Mouse (Mus musculus) cortical plate, adult 2 months (tissue): Measurements from ENCODE around the gene Wars. TPM values are rescaled to one million over a fixed set of nuclear protein-coding genes. Genes with fewer than 3 reads are reported as not detected.

Source experiments
- H3K27ac ChIP-seq: fragments of 200-500 bp; 2 replicates; pipeline ENCODE4 v1.5.1; 2012; ENCODE audit warnings: low read length, control low read depth, inconsistent platforms; ENCODE audit not compliant: insufficient read depth
- H3K4me1 ChIP-seq: fragments of 200-500 bp; 2 replicates; pipeline ENCODE4 v1.6.1; 2011; ENCODE audit warnings: low read length; ENCODE audit not compliant: control insufficient read depth, insufficient read depth
- H3K4me3 ChIP-seq: fragments of 200-500 bp; 2 replicates; pipeline ENCODE4 v1.5.1; 2011; ENCODE audit warnings: mild to moderate bottlenecking, low read length, control low read depth; ENCODE audit not compliant: insufficient read depth
- CTCF ChIP-seq: fragments of 200-500 bp; IDR thresholded peaks from 2 replicates; pipeline ENCODE4 v1.5.1; 2011; ENCODE audit warnings: mild to moderate bottlenecking, control low read depth, low read length; ENCODE audit not compliant: insufficient read depth; ENCODE audit errors: extremely low read depth
- POLR2A ChIP-seq: fragments of 200-500 bp; IDR thresholded peaks from 2 replicates; pipeline ENCODE4 v1.6.1; 2011; ENCODE audit warnings: mild to moderate bottlenecking, low read length, control low read depth; ENCODE audit not compliant: insufficient read depth; ENCODE audit errors: extremely low read depth
- polyA plus RNA-seq: library from polyadenylated mRNA; depleted of rRNA; stranded (reverse); fragments of >200 nt; gene quantifications from 2 replicates; pipeline ENCODE4 v1.2.3, GENCODE M21; 2012

Gene Wars
- polyA plus RNA-seq, 1 experiment: 103 TPM

DNA sequence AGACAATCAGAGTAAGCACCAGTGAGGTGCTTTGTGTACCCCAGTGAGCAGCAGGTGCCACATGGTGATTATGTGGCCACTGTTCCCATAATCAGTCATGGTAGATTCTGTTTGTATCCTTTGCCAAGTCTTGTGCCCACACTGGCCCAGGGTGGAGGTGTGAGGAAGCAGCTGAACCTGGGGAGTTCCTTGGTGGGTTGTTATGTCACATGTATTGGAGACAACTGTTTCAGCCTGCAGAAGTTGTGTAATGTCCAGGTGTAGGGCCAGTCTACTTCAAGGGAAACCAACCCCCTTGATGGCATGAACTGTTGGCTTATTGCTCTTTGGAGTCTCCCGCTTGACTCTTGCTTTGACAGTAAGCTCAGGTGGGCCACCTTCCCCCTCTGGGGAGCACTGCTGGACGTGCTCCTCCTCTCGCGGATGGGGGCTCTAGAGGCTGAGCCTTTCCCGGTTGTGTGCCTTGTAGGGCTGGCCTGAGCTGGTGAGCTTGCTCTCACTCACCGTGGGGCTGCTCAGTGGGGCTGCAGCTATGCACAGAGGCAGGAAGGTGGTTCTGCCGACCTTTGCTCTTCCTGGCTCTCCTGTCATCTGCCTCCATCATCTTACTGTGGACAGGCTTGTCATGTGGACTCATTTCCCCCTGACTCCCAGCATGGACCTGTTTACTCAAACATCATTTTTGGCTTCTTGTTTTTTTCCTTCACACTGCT, 37.5 kb upstream of the Wars start:
- no peak for TF ChIP-seq POLR2A
- no peak for TF ChIP-seq CTCF
- 0 out of 2 replicates have a peak, but pooled peaks cover under 1% of the 10 kb centered on the region for H3K4me1 ChIP-seq
- no peak overlapping the region for H3K27ac ChIP-seq
- H3K4me3 ChIP-seq: no peak overlapping the region

DNA sequence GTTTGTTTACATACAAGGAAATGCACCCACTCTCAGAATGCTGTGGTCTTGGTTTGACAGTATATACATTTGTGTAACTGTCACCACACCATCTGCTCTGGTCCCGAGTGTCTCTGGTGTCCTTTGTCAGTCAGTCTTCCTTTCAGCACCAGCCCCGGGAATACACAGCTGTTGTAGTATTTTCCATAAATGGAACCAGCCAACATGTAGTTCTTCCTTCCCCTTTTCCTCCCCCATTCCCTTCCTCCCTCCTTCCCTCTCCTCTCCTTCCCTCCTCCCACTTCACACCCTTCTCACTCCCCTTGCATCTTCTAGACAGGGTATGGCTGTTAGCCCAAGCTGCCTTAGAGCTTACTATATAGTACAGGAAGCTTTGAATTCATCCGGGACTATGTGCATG, 35.5 kb upstream of the Wars start:
- Histone ChIP-seq H3K4me1 (no peaks in the 10 kb centered on the region), H3K27ac (no peak overlapping the region), H3K4me3 (no peak overlapping the region)
- TF ChIP-seq CTCF (no peak), POLR2A (no peak)

DNA sequence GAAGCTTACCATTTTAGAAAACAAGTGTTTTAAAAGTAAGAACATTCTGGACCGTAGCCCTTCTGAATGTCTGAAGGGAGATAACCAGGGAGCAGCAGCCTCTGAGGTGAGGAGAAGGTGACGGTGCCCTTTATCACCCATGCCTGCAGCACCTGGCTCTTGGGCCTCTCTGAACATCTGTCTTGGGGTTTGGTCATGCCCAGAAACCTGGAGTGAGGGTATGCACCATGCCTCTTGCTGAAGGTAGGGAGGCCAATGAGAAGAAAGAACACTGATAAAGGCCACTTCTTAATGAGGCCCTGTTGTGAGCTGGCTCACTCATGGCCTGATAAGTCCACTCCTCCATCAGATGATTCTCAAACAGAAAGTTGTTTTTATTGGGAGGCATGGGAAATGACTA, 34.3 kb upstream of the Wars start:
- no peak for TF ChIP-seq CTCF
- no peak for TF ChIP-seq POLR2A
- Histone ChIP-seq H3K27ac (no peak overlapping the region), H3K4me1 (no peaks in the 10 kb centered on the region), H3K4me3 (no peak overlapping the region)

DNA sequence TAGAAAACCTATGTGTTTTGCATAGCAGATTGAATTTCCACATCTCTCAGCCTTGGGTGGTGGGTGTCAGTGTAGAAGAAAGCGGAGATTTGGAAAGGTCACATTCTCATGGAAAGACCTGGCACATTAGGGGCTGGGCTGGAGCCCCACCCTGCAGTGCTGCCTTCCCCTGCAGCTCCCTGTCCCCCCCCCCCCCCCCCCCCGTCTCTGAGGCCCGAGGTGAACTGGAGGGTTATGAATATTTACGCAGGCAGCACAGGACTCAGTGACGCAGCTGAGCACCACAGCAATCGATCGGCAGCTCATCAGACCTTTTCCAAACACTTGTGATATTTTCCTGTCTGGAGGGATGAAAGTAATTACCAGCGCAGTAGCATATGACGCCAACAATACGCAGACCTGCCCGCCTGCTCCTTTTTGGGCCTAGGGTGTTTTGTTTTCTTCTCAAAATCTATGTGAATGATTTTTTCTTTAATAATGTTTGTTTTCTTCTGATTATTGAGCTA, 32.7 kb upstream of the Wars start:
- Histone ChIP-seq H3K4me3 (no peak overlapping the region), H3K27ac (no peak overlapping the region), H3K4me1 (no peaks in the 10 kb centered on the region)
- TF ChIP-seq POLR2A: no peak
- TF ChIP-seq CTCF: no peak

DNA sequence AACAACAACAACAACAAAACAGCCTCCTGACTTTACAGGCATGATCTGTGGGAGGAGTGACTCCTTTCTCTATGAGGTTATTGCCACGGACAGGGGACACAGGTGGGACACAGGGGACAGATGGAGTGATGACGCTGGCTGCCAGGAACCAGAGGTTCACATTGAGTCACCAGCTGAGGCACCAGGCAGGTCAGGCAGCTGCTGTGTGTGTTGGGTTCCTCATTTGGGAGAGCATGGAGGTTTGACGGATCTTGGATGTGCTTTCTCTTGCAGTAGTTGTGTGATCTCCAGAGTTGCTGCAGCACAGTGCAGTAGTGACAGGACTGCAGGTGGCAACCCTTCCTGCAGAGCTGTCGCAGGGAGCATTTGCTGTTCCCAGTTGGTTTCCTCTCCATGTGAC, 24.8 kb upstream of the Wars start:
- no peak for TF ChIP-seq POLR2A
- TF ChIP-seq CTCF: no peak
- Histone ChIP-seq H3K4me1 (peaks cover 14% of the 10 kb centered on the region), H3K27ac (no peak overlapping the region), H3K4me3 (no peak overlapping the region)

GRCm38 (mm10) chr12:108917509-108917908, 23.5 kb upstream of the Wars start:
- peaks cover 14% of the 10 kb centered on the region for H3K4me1 ChIP-seq
- TF ChIP-seq CTCF (no peak), POLR2A (no peak)

DNA sequence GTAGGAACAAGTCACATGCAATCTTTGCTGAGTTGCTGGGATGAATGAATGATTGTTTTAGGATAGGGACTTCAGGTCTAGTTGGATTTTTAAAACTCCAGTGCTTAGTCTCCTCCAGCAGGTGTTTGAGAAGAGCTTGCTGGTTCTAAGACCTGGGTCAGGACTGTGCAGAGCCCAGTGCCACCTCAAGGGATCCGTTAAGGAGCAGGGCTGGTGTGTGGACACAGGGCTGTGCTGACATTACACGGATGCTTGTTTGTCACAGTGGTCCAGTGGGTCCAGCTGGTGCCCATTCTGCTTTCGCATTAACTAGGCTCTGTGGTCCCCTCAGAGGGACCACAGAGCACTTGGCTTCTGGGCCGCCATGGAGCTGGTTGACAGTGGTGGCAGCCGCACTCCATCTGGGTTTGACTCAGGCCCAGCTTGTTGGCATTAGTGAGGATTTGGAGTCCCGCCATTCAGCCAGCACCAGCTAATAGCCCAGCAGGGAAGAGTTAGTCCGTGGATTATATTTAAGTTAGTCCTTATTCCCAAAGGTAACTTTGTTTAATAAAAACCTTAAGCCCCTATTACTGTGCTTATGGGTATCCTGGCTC, 22.6 kb upstream of the Wars start:
- TF ChIP-seq CTCF: no peak
- no peak for TF ChIP-seq POLR2A
- H3K4me3 ChIP-seq: no peak overlapping the region
- peaks cover 14% of the 10 kb centered on the region for H3K4me1 ChIP-seq
- H3K27ac ChIP-seq: no peak overlapping the region

More at GRCm38 (mm10) chr12:108917509-108917908, 23.5 kb upstream of the Wars start:
- no peak overlapping the region for H3K4me3 ChIP-seq
- no peak overlapping the region for H3K27ac ChIP-seq

DNA sequence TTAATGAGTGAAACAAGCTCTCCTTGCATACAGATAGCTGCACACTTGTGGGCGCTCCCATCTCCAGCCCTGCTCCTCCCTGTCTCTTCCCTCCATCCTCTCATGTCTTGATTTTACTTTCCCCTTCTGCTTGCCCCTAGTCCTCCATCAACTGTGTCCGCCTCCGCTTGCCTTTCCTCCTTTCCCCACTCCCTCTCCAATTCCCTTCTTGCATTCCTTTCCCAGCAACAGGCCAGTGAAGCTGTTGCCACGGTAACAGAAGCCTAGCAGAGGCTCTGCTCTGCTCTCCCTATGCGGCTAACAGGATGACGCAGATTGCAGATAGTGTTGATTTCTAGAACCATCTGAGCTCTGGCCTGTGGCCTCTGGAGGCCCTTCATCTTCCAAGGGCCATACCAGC, 21.9 kb upstream of the Wars start:
- Histone ChIP-seq H3K27ac (no peak overlapping the region), H3K4me3 (no peak overlapping the region), H3K4me1 (peaks cover 14% of the 10 kb centered on the region)

GRCm38 (mm10) chr12:108914709-108915340, 20.9 kb upstream of the Wars start:
- H3K4me3 ChIP-seq: no peak overlapping the region
- TF ChIP-seq POLR2A (no peak), CTCF (no peak)
- H3K4me1 ChIP-seq: peaks cover 14% of the 10 kb centered on the region
- H3K27ac ChIP-seq: no peak overlapping the region

More for the DNA sequence above, 21.9 kb upstream of the Wars start:
- TF ChIP-seq POLR2A (no peak), CTCF (no peak)
